Mouse (Mus musculus) telencephalon, adult 2 months (tissue): ENCODE measurements around the gene Sh2d1b1.

Experiments used
- DNase-seq: peaks from one replicate; pipeline ENCODE4 v3.0.0-alpha.2; 2011; ENCODE audit warnings: low read depth, low spot score

The Sh2d1b1 gene

GRCm38 (mm10) chr1:170324312-170324711, 47.2 kb downstream of the Sh2d1b1 start:
- no peak for DNase-seq

- no peak for DNase-seq
These were observed 48.2 kb downstream of the Sh2d1b1 start for GRCm38 (mm10) chr1:170325277-170325676.

GRCm38 (mm10) chr1:170331926-170332325, 54.8 kb downstream of the Sh2d1b1 start:
- no peak for DNase-seq

GRCm38 (mm10) chr1:170332775-170333174, 55.7 kb downstream of the Sh2d1b1 start:
- DNase-seq: no peak
